Mouse (Mus musculus) fat pad, adult 2 months (tissue): Measurements from ENCODE around the gene Ccdc194.

Experiments
- DNase-seq: peaks from one replicate; pipeline ENCODE4 v3.0.0-alpha.2; 2011; ENCODE audit warnings: low read depth, low spot score; ENCODE audit errors: extremely low read depth

Ccdc194 gene

GRCm38 (mm10) chr8:71513018-71513754 is 12.3 kb downstream of the Ccdc194 start:
- no peak for DNase-seq

GRCm38 (mm10) chr8:71511644-71512043 is 13.9 kb downstream of the Ccdc194 start, which contains the start of gene Plvap:
TSS of gene Plvap (minus strand) at chr8:71511752.
- DNase-seq = no peak

GRCm38 (mm10) chr8:71509316-71509715 is 16.2 kb downstream of the Ccdc194 start:
- DNase-seq = no peak

GRCm38 (mm10) chr8:71507589-71508104 is 17.9 kb downstream of the Ccdc194 start:
- no peak for DNase-seq

GRCm38 (mm10) chr8:71505979-71506378 is 19.5 kb downstream of the Ccdc194 start:
- no peak for DNase-seq

GRCm38 (mm10) chr8:71505326-71505725 is 20.2 kb downstream of the Ccdc194 start:
- no peak for DNase-seq

GRCm38 (mm10) chr8:71504349-71504748 is 21.2 kb downstream of the Ccdc194 start:
- no peak for DNase-seq

GRCm38 (mm10) chr8:71498816-71499690 is 26.5 kb downstream of the Ccdc194 start:
- DNase-seq = no peak

- no peak for DNase-seq
These were observed 27.5 kb downstream of the Ccdc194 start for GRCm38 (mm10) chr8:71497881-71498501.

GRCm38 (mm10) chr8:71497077-71497645 is 28.4 kb downstream of the Ccdc194 start:
- DNase-seq = no peak

GRCm38 (mm10) chr8:71496481-71496880 is 29.0 kb downstream of the Ccdc194 start:
- no peak for DNase-seq

- no peak for DNase-seq
These were observed 29.7 kb downstream of the Ccdc194 start for GRCm38 (mm10) chr8:71495811-71496210.

- no peak for DNase-seq
These were observed 30.5 kb downstream of the Ccdc194 start for GRCm38 (mm10) chr8:71495039-71495438.

GRCm38 (mm10) chr8:71488454-71488853 is 37.1 kb downstream of the Ccdc194 start:
- DNase-seq = peak; percentile 93

- DNase-seq = no peak
These were observed 37.6 kb downstream of the Ccdc194 start, which contains the start of gene Gtpbp3 for GRCm38 (mm10) chr8:71487691-71488445. TSS of gene Gtpbp3 (plus strand) at chr8:71488103.

GRCm38 (mm10) chr8:71486136-71486529 is 39.4 kb downstream of the Ccdc194 start:
- DNase-seq = no peak

- DNase-seq = no peak
These were observed 40.1 kb downstream of the Ccdc194 start, which contains the start of gene Ano8 for GRCm38 (mm10) chr8:71485142-71486135. TSS of gene Ano8 (minus strand) at chr8:71485963.

- no peak for DNase-seq
These were observed 40.8 kb downstream of the Ccdc194 start for GRCm38 (mm10) chr8:71484736-71485135.

- DNase-seq = no peak
These were observed 41.6 kb downstream of the Ccdc194 start for GRCm38 (mm10) chr8:71483932-71484331.
